Mouse (Mus musculus): ENCODE results near the gene Ankrd54. TPM values are rescaled to one million over a fixed set of nuclear protein-coding genes. Genes with fewer than 3 reads are reported as not detected.

Ankrd54 gene
- total and polyA plus RNA-seq, 2 experiments = 5.1 to 27.1 TPM

DNA sequence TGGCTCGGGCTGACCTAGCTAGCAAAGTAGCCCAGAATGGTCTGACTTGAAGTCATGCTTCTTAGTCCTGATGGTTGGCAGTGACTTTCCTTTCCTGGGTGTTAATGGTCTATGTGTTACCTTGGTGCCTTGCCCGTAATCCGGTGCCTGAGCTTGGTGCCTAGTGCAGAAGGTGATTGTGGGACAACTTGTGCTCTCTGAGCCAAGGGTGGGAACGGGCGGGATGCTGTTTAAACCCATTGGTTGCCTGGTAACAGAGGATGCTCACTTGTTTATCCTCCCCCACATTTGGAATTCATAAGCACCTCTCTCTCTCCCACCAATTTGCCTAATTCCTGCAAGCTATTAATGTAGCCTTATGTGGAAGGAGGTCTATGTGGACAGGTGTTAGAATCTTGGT is 32.8 kb upstream of the Ankrd54 start:
- TF ChIP-seq POLR2A (IDR thresholded peaks at IDR 0.05; ENCODE audit: extremely low read depth, insufficient read depth, low read length) (no peak), CTCF (IDR thresholded peaks at IDR 0.05; ENCODE audit: low read depth, low read length) (no peak)
- Histone ChIP-seq H3K9ac (ENCODE audit: low read depth, low read length) (no peak overlapping the region), H3K27me3 (ENCODE audit: control insufficient read depth, insufficient read depth, low read length) (no peaks in the 10 kb centered on the region), H3K4me1 (ENCODE audit: control insufficient read depth, insufficient read depth, low read length) (peaks cover 12% of the 10 kb centered on the region), H3K4me3 (ENCODE audit: insufficient read depth, low read depth, low read length) (no peak overlapping the region), H3K79me2 (ENCODE audit: control insufficient read depth, insufficient read depth, low read length) (no peaks in the 10 kb centered on the region), H3K36me3 (ENCODE audit: control insufficient read depth, insufficient read depth, low read length) (peaks cover 25% of the 10 kb centered on the region; the same call in 1 of the 2 replicates), H3K27ac (replicated peaks; ENCODE audit: insufficient read depth, low read depth, low read length) (no peak overlapping the region)
- WGBS = 92% methylated on average over 5 of the region's 5 CpGs
- DNase-seq (ENCODE audit: extremely low read depth, low read depth, low spot score) = no peak

DNA sequence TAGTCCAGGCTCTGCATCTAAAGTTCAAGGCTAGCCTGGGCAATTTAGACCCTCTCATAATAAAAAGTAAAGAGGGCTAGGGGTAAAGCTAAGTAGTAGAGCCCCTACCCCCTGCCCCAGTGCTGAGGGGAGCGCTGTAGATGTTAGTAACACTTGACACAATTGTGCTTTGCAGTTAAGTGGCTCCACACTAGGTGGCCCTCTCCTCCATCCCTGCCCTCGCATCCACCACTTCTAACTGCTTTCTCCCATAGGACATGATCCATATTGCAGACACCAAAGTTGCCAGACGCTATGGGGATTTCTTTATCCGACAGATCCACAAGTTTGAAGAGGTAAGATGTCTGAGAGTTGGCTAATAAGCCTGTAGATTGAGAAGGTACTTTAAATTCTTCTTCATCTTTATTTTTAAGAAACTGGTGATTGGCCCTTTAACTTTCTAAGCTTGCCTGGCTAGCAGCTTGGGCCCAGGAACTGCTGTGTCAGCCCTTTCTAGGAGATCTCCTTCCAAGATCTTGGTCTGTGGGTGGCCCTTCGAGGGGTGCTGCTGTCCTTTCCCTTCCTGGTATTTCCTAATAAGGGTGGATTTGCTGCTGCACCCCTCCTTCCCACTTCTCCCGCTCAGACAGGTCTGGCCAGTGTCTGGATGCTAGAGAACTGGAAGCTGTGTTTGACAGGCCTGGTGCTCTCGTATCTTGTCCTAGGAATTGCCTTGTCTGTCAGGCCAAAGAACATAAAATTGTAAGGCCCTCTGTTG is 30.6 kb upstream of the Ankrd54 start:
- Histone ChIP-seq H3K9ac (ENCODE audit: low read depth, low read length) (no peak overlapping the region), H3K4me3 (ENCODE audit: insufficient read depth, low read depth, low read length) (no peak overlapping the region), H3K4me1 (ENCODE audit: control insufficient read depth, insufficient read depth, low read length) (peaks cover 10% of the 10 kb centered on the region), H3K79me2 (ENCODE audit: control insufficient read depth, insufficient read depth, low read length) (no peaks in the 10 kb centered on the region), H3K36me3 (ENCODE audit: control insufficient read depth, insufficient read depth, low read length) (peaks cover 35% of the 10 kb centered on the region), H3K27me3 (ENCODE audit: control insufficient read depth, insufficient read depth, low read length) (no peaks in the 10 kb centered on the region), H3K27ac (replicated peaks; ENCODE audit: insufficient read depth, low read depth, low read length) (no peak overlapping the region)
- 73% methylated on average over 7 of the region's 7 CpGs for WGBS
- TF ChIP-seq POLR2A (IDR thresholded peaks at IDR 0.05; ENCODE audit: extremely low read depth, insufficient read depth, low read length) (no peak), CTCF (IDR thresholded peaks at IDR 0.05; ENCODE audit: low read depth, low read length) (peak; percentile 61)
- no peak for DNase-seq (ENCODE audit: extremely low read depth, low read depth, low spot score)

- Histone ChIP-seq H3K9ac (ENCODE audit: low read depth, low read length) (no peak overlapping the region), H3K36me3 (ENCODE audit: control insufficient read depth, insufficient read depth, low read length) (peaks cover 39% of the 10 kb centered on the region), H3K27ac (replicated peaks; ENCODE audit: insufficient read depth, low read depth, low read length) (no peak overlapping the region), H3K79me2 (ENCODE audit: control insufficient read depth, insufficient read depth, low read length) (no peaks in the 10 kb centered on the region), H3K4me1 (ENCODE audit: control insufficient read depth, insufficient read depth, low read length) (peaks cover under 1% of the 10 kb centered on the region), H3K27me3 (ENCODE audit: control insufficient read depth, insufficient read depth, low read length) (no peaks in the 10 kb centered on the region), H3K4me3 (ENCODE audit: insufficient read depth, low read depth, low read length) (no peak overlapping the region)
- 89% methylated on average over 6 of the region's 6 CpGs for WGBS
- no peak for DNase-seq (ENCODE audit: extremely low read depth, low read depth, low spot score)
- TF ChIP-seq POLR2A (IDR thresholded peaks at IDR 0.05; ENCODE audit: extremely low read depth, insufficient read depth, low read length) = no peak
- TF ChIP-seq CTCF (IDR thresholded peaks at IDR 0.05; ENCODE audit: low read depth, low read length) = no peak
Observed at GRCm38 (mm10) chr15:79092284-79092683, 29.6 kb upstream of the Ankrd54 start.

DNA sequence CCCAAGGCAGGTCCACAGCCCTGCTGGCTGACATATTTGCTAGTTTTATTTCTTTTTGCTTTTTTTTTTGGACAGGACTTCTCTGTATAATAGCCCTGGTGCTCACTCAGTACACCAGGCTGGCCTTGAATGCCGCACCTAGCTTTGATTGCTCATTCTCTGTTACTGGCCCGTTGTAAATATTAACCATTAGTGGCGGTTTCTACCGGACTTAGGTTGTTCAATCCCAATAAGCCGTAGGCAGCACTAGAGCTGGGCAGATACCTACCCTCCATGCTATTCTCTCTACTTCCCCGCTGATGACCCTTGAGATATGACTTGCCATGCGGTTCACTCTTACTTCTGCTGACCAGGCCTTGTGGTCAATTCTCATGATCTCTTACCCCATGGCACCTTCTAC is 16.9 kb upstream of the Ankrd54 start:
- Histone ChIP-seq H3K27me3 (ENCODE audit: control insufficient read depth, insufficient read depth, low read length) (no peaks in the 10 kb centered on the region), H3K79me2 (ENCODE audit: control insufficient read depth, insufficient read depth, low read length) (no peaks in the 10 kb centered on the region; the same call in 1 of the 2 replicates), H3K4me3 (ENCODE audit: insufficient read depth, low read depth, low read length) (no peak overlapping the region), H3K9ac (ENCODE audit: low read depth, low read length) (no peak overlapping the region), H3K27ac (replicated peaks; ENCODE audit: insufficient read depth, low read depth, low read length) (no peak overlapping the region), H3K36me3 (ENCODE audit: control insufficient read depth, insufficient read depth, low read length) (peaks cover 53% of the 10 kb centered on the region), H3K4me1 (ENCODE audit: control insufficient read depth, insufficient read depth, low read length) (peaks cover 2% of the 10 kb centered on the region; the same call in 1 of the 2 replicates)
- WGBS = 77% methylated on average over 7 of the region's 7 CpGs
- no peak for TF ChIP-seq POLR2A (IDR thresholded peaks at IDR 0.05; ENCODE audit: extremely low read depth, insufficient read depth, low read length)
- no peak for TF ChIP-seq CTCF (IDR thresholded peaks at IDR 0.05; ENCODE audit: low read depth, low read length)
- DNase-seq (ENCODE audit: extremely low read depth, low read depth, low spot score) = no peak

DNA sequence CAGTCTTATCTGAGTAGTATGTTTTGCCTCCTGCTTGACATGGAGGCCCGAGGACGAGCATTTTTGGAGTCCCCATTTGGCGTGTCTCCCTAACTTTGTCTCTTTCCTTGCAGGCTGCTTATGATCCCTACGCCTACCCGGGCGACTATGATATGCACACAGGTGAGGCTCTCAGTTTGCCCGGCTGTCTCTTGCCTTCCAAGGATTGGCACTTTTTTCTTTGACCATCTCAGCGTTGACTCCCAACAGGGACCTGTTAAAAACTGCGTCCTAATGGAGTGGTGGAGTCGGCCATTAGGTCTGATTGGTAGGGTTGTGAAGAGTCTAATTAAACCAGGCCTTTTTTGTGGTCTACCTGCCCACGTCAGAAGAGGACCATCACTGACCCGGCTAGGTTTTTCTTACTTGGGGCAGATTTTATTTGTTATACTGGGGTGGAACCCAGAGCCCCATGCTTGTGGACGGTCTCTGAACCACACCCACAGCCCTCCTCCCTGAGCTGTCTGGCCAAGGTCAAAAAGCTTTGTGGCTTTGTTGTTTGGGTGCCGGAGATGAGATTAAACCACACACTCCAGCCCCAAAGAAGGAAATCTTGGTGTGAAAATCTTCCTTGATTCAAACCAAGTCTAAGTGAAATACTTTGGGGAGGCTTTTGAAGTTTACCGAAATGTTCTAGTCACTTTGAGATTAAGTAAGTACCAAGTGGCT is 13.1 kb upstream of the Ankrd54 start:
- peak overlapping the region; percentile 90 for H3K9ac ChIP-seq (ENCODE audit: low read depth, low read length)
- no peak overlapping the region for H3K27ac ChIP-seq (replicated peaks; ENCODE audit: insufficient read depth, low read depth, low read length)
- TF ChIP-seq POLR2A (IDR thresholded peaks at IDR 0.05; ENCODE audit: extremely low read depth, insufficient read depth, low read length) (no peak), CTCF (IDR thresholded peaks at IDR 0.05; ENCODE audit: low read depth, low read length) (no peak)
- H3K4me1 ChIP-seq (ENCODE audit: control insufficient read depth, insufficient read depth, low read length) = peaks cover 6% of the 10 kb centered on the region
- WGBS = 21% methylated on average over 15 of the region's 15 CpGs
- no peaks in the 10 kb centered on the region; the same call in 1 of the 2 replicates for H3K79me2 ChIP-seq (ENCODE audit: control insufficient read depth, insufficient read depth, low read length)
- H3K27me3 ChIP-seq (ENCODE audit: control insufficient read depth, insufficient read depth, low read length) = no peaks in the 10 kb centered on the region
- H3K4me3 ChIP-seq (ENCODE audit: insufficient read depth, low read depth, low read length) = peak overlapping the region; percentile 90
- DNase-seq (ENCODE audit: extremely low read depth, low read depth, low spot score) = peak; percentile 7
- H3K36me3 ChIP-seq (ENCODE audit: control insufficient read depth, insufficient read depth, low read length) = peaks cover 25% of the 10 kb centered on the region; the same call in 1 of the 2 replicates
